Mouse (Mus musculus): ENCODE measurements around the gene Adam30.

DNA sequence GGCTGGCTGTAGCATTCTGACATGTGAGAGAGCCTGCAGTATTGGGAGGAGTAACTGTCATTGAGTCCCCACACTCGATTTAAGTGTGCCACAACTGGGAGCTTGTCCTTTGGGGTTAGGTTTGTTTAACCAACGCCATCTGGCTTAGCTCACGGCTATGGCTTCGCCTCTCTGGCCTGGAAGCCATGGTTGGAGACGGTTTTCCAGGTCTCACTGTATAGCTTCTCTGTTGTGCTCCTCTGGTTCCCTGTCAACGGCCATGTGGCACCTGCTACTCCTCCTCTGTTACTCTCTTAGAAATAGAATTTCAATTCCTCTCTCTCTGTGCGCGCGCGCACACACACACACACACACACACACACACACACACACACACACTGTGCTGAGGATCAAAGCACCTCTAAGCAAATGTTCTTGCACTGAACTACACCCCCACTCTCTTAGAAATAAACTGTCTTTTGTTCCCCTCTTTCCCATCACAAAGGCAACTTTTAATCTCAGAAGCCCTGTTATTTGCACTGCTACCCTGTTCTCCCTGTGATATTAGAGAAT, 24.8 kb downstream of the Adam30 start:
- TF ChIP-seq GATA1 (IDR thresholded peaks at IDR 0.05; ENCODE audit: borderline replicate concordance, low read length): no peak
- no peak for TF ChIP-seq FLI1 (IDR thresholded peaks at IDR 0.05; ENCODE audit: low read length)

All from megakaryocyte, embryonic 14.5 days (primary cell).